Mouse (Mus musculus): ENCODE results near the gene Papolg. TPM values are rescaled to one million over a fixed set of nuclear protein-coding genes. Genes with fewer than 3 reads are reported as not detected.

Papolg gene
- total and polyA plus RNA-seq, 3 experiments, result 1.3 to 49.4 (median 29.4) TPM

DNA sequence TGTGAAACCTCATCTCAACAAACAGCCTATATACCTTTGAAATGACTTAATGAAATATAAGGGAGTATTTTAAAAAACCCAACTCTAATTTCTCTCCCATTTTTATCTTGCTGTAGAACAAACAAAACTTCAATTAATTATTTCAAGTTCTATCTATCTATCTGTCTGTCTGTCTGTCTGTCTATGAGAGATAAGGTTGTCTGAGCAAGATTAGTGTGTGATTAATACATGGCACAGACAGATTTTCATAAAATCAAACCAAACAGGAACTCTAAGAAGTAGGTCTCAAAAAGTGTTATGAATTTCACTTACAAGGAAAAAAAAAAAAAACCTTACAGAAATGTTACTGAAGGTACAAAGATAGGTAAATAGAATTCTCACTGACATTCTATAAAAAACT lies 1.5 kb downstream of the Papolg start:
- H3K4me3 ChIP-seq (ENCODE audit: low read depth, low read length), result no peak overlapping the region; the same call in 1 of the 2 replicates
- H3K9me3 ChIP-seq (replicated peaks), result no peaks in the 10 kb centered on the region
- peaks cover 12% of the 10 kb centered on the region for H3K4me1 ChIP-seq (ENCODE audit: insufficient read depth, low read depth, low read length)
- ATAC-seq (ENCODE audit: extremely low read depth, insufficient number of reproducible peaks, low FRiP score, poor library complexity, severe bottlenecking), result no peak
- DNase-seq (ENCODE audit: low spot score), result no peak
- TF ChIP-seq CTCF (IDR thresholded peaks at IDR 0.05; ENCODE audit: low read depth, low read length) (no peak), POLR2AphosphoS5 (IDR thresholded peaks at IDR 0.05; ENCODE audit: insufficient replicate concordance, low read depth, low read length) (no peak), GATA2 (IDR thresholded peaks at IDR 0.05; ENCODE audit: borderline replicate concordance, low read depth, low read length) (no peak), TAL1 (conservative IDR thresholded peaks at IDR 0.05; ENCODE audit: low read depth, low read length) (no peak), GATA1 (IDR thresholded peaks at IDR 0.05; ENCODE audit: borderline replicate concordance, low read length) (no peak)
- H3K27me3 ChIP-seq (ENCODE audit: insufficient read depth, low read length), result peaks cover 7% of the 10 kb centered on the region; the same call in 1 of the 2 replicates
- H3K36me3 ChIP-seq (replicated peaks), result peaks cover 16% of the 10 kb centered on the region

GRCm38 (mm10) chr11:23864326-23864725 lies 30.7 kb downstream of the Papolg start:
- H3K36me3 ChIP-seq (replicated peaks), result peaks cover 70% of the 10 kb centered on the region
- TF ChIP-seq GATA2 (IDR thresholded peaks at IDR 0.05; ENCODE audit: borderline replicate concordance, low read depth, low read length) (no peak), POLR2AphosphoS5 (IDR thresholded peaks at IDR 0.05; ENCODE audit: insufficient replicate concordance, low read depth, low read length) (no peak), CTCF (IDR thresholded peaks at IDR 0.05; ENCODE audit: low read depth, low read length) (no peak), TAL1 (conservative IDR thresholded peaks at IDR 0.05; ENCODE audit: low read depth, low read length) (no peak), GATA1 (IDR thresholded peaks at IDR 0.05; ENCODE audit: borderline replicate concordance, low read length) (no peak)
- DNase-seq (ENCODE audit: low spot score), result no peak

DNA sequence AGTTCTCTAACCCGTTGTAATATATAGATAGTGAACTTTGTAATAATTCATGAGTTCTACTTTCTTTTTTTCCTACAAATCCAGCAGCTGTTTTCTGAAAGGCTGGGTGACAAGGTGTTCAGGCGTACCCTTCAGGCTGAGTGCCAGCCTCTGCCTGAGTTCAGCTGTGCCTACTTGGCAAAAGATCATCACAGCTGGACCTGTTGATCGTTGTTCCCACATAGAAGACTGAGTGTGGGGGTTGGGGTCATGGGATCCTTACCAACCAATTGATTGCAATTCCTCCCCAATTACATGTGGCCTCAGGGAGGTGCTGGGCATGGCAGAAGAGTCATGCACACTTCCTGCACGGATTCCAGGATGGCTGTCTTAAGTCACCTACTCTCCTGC lies 38.3 kb downstream of the Papolg start:
- no peak for DNase-seq (ENCODE audit: low spot score)
- H3K4me1 ChIP-seq (ENCODE audit: insufficient read depth, low read depth, low read length), result no peaks in the 10 kb centered on the region
- peaks cover 12% of the 10 kb centered on the region for H3K27me3 ChIP-seq (ENCODE audit: insufficient read depth, low read length)
- ATAC-seq (ENCODE audit: extremely low read depth, insufficient number of reproducible peaks, low FRiP score, poor library complexity, severe bottlenecking), result no peak
- no peaks in the 10 kb centered on the region for H3K9me3 ChIP-seq (replicated peaks)
- peaks cover 49% of the 10 kb centered on the region for H3K36me3 ChIP-seq (replicated peaks)
- no peak overlapping the region for H3K4me3 ChIP-seq (ENCODE audit: low read depth, low read length)
- no peak for TF ChIP-seq GATA1 (IDR thresholded peaks at IDR 0.05; ENCODE audit: borderline replicate concordance, low read length)
- no peak for TF ChIP-seq CTCF (IDR thresholded peaks at IDR 0.05; ENCODE audit: low read depth, low read length)

More at GRCm38 (mm10) chr11:23864326-23864725, 30.7 kb downstream of the Papolg start:
- H3K9me3 ChIP-seq (replicated peaks), result no peaks in the 10 kb centered on the region
- H3K4me3 ChIP-seq (ENCODE audit: low read depth, low read length), result no peak overlapping the region
- H3K4me1 ChIP-seq (ENCODE audit: insufficient read depth, low read depth, low read length), result no peaks in the 10 kb centered on the region
- no peaks in the 10 kb centered on the region for H3K27me3 ChIP-seq (ENCODE audit: insufficient read depth, low read length)
- no peak for ATAC-seq (ENCODE audit: extremely low read depth, insufficient number of reproducible peaks, low FRiP score, poor library complexity, severe bottlenecking)

- no peak for DNase-seq (ENCODE audit: low spot score)
- Histone ChIP-seq H3K36me3 (replicated peaks) (peaks cover 44% of the 10 kb centered on the region), H3K4me3 (ENCODE audit: low read depth, low read length) (no peak overlapping the region), H3K27me3 (ENCODE audit: insufficient read depth, low read length) (peaks cover 12% of the 10 kb centered on the region), H3K4me1 (ENCODE audit: insufficient read depth, low read depth, low read length) (no peaks in the 10 kb centered on the region), H3K9me3 (replicated peaks) (no peaks in the 10 kb centered on the region)
- TF ChIP-seq GATA1 (IDR thresholded peaks at IDR 0.05; ENCODE audit: borderline replicate concordance, low read length) (no peak), CTCF (IDR thresholded peaks at IDR 0.05; ENCODE audit: low read depth, low read length) (no peak), GATA2 (IDR thresholded peaks at IDR 0.05; ENCODE audit: borderline replicate concordance, low read depth, low read length) (no peak), TAL1 (conservative IDR thresholded peaks at IDR 0.05; ENCODE audit: low read depth, low read length) (no peak), POLR2AphosphoS5 (IDR thresholded peaks at IDR 0.05; ENCODE audit: insufficient replicate concordance, low read depth, low read length) (no peak)
- no peak for ATAC-seq (ENCODE audit: extremely low read depth, insufficient number of reproducible peaks, low FRiP score, poor library complexity, severe bottlenecking)
These were observed 38.9 kb downstream of the Papolg start for GRCm38 (mm10) chr11:23856054-23856722.

DNA sequence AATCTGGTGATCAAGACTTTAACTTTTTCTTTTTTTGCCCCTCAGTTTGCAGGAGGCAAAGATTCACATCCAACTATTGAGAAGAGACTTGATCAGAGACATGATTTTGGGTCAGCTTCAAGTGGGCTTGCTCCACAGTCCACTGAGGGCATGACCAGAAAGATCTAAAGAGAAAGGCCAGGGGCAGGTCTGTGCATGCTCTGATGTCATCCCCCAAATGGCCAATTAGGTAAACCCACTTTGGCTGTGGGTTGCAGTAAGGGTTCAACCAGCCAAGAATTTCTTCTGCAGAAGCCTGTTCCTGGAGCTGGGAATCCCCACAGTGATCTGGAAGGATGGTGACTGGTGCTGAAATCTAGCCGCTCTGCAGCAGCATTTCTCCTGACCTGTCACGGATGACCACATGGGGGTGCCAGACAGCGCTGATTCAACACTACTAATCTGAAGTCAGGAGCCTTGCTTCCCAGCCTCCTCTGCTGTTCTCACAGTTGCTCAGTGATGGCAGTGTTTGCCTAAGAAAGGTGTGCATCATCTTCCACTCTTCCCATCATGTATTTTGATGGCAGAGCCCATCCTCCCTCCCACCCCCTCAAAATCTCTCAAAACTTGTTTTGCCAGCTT lies 39.8 kb downstream of the Papolg start:
- peaks cover 38% of the 10 kb centered on the region for H3K36me3 ChIP-seq (replicated peaks)
- H3K27me3 ChIP-seq (ENCODE audit: insufficient read depth, low read length), result peaks cover 12% of the 10 kb centered on the region
- TF ChIP-seq CTCF (IDR thresholded peaks at IDR 0.05; ENCODE audit: low read depth, low read length) (peak; percentile 51; the same call in 1 of the 2 replicates), GATA2 (IDR thresholded peaks at IDR 0.05; ENCODE audit: borderline replicate concordance, low read depth, low read length) (no peak)
- no peaks in the 10 kb centered on the region for H3K4me1 ChIP-seq (ENCODE audit: insufficient read depth, low read depth, low read length)
- no peaks in the 10 kb centered on the region for H3K9me3 ChIP-seq (replicated peaks)
- ATAC-seq (ENCODE audit: extremely low read depth, insufficient number of reproducible peaks, low FRiP score, poor library complexity, severe bottlenecking) (peak; percentile 63), DNase-seq (ENCODE audit: low spot score) (peak; percentile 40)
- no peak overlapping the region for H3K4me3 ChIP-seq (ENCODE audit: low read depth, low read length)

DNA sequence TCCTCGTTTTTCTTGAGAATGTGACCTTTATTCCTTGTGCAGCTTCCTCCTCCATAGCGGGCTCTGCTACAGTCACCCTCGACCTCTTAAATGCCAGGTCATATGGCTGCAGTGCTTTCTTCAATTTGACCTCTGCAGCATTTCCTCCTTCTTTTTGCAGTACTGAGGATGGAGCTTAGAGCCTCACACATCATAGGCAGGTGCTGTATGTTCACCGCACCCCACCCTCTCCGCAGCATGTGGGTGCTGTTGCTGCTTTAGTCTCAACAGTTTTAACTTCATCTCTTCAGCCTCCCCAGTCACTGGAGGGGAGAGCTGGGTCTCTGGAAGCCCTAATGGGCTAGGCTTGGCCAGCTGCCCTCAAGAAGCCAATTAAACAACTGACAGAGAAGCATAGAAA lies 41.7 kb downstream of the Papolg start:
- H3K36me3 ChIP-seq (replicated peaks), result peaks cover 21% of the 10 kb centered on the region
- DNase-seq (ENCODE audit: low spot score) (no peak), ATAC-seq (ENCODE audit: extremely low read depth, insufficient number of reproducible peaks, low FRiP score, poor library complexity, severe bottlenecking) (no peak)
- TF ChIP-seq GATA2 (IDR thresholded peaks at IDR 0.05; ENCODE audit: borderline replicate concordance, low read depth, low read length) (no peak), CTCF (IDR thresholded peaks at IDR 0.05; ENCODE audit: low read depth, low read length) (no peak), TAL1 (conservative IDR thresholded peaks at IDR 0.05; ENCODE audit: low read depth, low read length) (no peak), GATA1 (IDR thresholded peaks at IDR 0.05; ENCODE audit: borderline replicate concordance, low read length) (no peak), POLR2AphosphoS5 (IDR thresholded peaks at IDR 0.05; ENCODE audit: insufficient replicate concordance, low read depth, low read length) (no peak)
- no peaks in the 10 kb centered on the region for H3K4me1 ChIP-seq (ENCODE audit: insufficient read depth, low read depth, low read length)
- no peaks in the 10 kb centered on the region for H3K9me3 ChIP-seq (replicated peaks)
- no peak overlapping the region for H3K4me3 ChIP-seq (ENCODE audit: low read depth, low read length)
- H3K27me3 ChIP-seq (ENCODE audit: insufficient read depth, low read length), result peaks cover 21% of the 10 kb centered on the region
